Mouse (Mus musculus): ENCODE data around the gene L3mbtl4. TPM values are rescaled to one million over a fixed set of nuclear protein-coding genes. Genes with fewer than 3 reads are reported as not detected.
"Not testable (repeated sequence)": the region's sequence is repeated elsewhere in the genome, so short reads cannot be mapped to it uniquely, and the experiment has no call there.

Gene L3mbtl4
- polyA plus RNA-seq, 1 experiment from 2014 or later, result 0.71 TPM

GRCm38 (mm10) chr17:68450921-68451320 lies 177.3 kb downstream of the L3mbtl4 start:
- DNase-seq (ENCODE audit: low spot score) (no peak), ATAC-seq (no peak)
- H3K4me3 ChIP-seq (ENCODE audit: low read depth, low read length), result no peak overlapping the region
- no peaks in the 10 kb centered on the region for H3K9me3 ChIP-seq (replicated peaks; ENCODE audit: control insufficient read depth, low read length)
- WGBS, result 69% methylated on average over 1 of the region's 1 CpGs
- H3K27me3 ChIP-seq (replicated peaks; ENCODE audit: control insufficient read depth, insufficient read depth, low read length), result no peaks in the 10 kb centered on the region
- no peak overlapping the region for H3K4me2 ChIP-seq (ENCODE audit: low read length)
- no peak overlapping the region for H3K9ac ChIP-seq (ENCODE audit: low read length)
- no peaks in the 10 kb centered on the region for H3K36me3 ChIP-seq (ENCODE audit: control insufficient read depth, insufficient read depth, low read length)
- H3K27ac ChIP-seq (ENCODE audit: low read depth, low read length), result no peak overlapping the region
- H3K4me1 ChIP-seq (ENCODE audit: control insufficient read depth, insufficient read depth, low read length), result no peaks in the 10 kb centered on the region

- no peaks in the 10 kb centered on the region for H3K4me1 ChIP-seq (ENCODE audit: control insufficient read depth, insufficient read depth, low read length)
- no peak overlapping the region for H3K9ac ChIP-seq (ENCODE audit: low read length)
- DNase-seq (ENCODE audit: low spot score) (no peak), ATAC-seq (no peak)
- no peak overlapping the region for H3K4me3 ChIP-seq (ENCODE audit: low read depth, low read length)
- H3K9me3 ChIP-seq (replicated peaks; ENCODE audit: control insufficient read depth, low read length), result no peaks in the 10 kb centered on the region
- WGBS, result 75% methylated on average over 5 of the region's 5 CpGs
- no peak overlapping the region for H3K27ac ChIP-seq (ENCODE audit: low read depth, low read length)
- no peaks in the 10 kb centered on the region for H3K27me3 ChIP-seq (replicated peaks; ENCODE audit: control insufficient read depth, insufficient read depth, low read length)
- H3K4me2 ChIP-seq (ENCODE audit: low read length), result no peak overlapping the region
- no peaks in the 10 kb centered on the region for H3K36me3 ChIP-seq (ENCODE audit: control insufficient read depth, insufficient read depth, low read length)
Measured at GRCm38 (mm10) chr17:68461471-68461870, 187.9 kb downstream of the L3mbtl4 start.

GRCm38 (mm10) chr17:68467311-68467710 lies 193.7 kb downstream of the L3mbtl4 start:
- no peaks in the 10 kb centered on the region for H3K27me3 ChIP-seq (replicated peaks; ENCODE audit: control insufficient read depth, insufficient read depth, low read length)
- no peak overlapping the region for H3K4me2 ChIP-seq (ENCODE audit: low read length)
- no peak overlapping the region for H3K27ac ChIP-seq (ENCODE audit: low read depth, low read length)
- 69% methylated on average over 1 of the region's 1 CpGs for WGBS
- DNase-seq (ENCODE audit: low spot score) (no peak), ATAC-seq (no peak)
- H3K36me3 ChIP-seq (ENCODE audit: control insufficient read depth, insufficient read depth, low read length), result no peaks in the 10 kb centered on the region
- no peak overlapping the region for H3K4me3 ChIP-seq (ENCODE audit: low read depth, low read length)
- H3K9me3 ChIP-seq (replicated peaks; ENCODE audit: control insufficient read depth, low read length), result no peaks in the 10 kb centered on the region
- no peak overlapping the region for H3K9ac ChIP-seq (ENCODE audit: low read length)
- no peaks in the 10 kb centered on the region for H3K4me1 ChIP-seq (ENCODE audit: control insufficient read depth, insufficient read depth, low read length)

- no peaks in the 10 kb centered on the region for H3K27me3 ChIP-seq (replicated peaks; ENCODE audit: control insufficient read depth, insufficient read depth, low read length)
- no peak overlapping the region for H3K27ac ChIP-seq (ENCODE audit: low read depth, low read length)
- no peaks in the 10 kb centered on the region for H3K36me3 ChIP-seq (ENCODE audit: control insufficient read depth, insufficient read depth, low read length)
- no peak overlapping the region for H3K9ac ChIP-seq (ENCODE audit: low read length)
- 49% methylated on average over 4 of the region's 4 CpGs for WGBS
- no peak overlapping the region for H3K4me2 ChIP-seq (ENCODE audit: low read length)
- H3K4me1 ChIP-seq (ENCODE audit: control insufficient read depth, insufficient read depth, low read length), result no peaks in the 10 kb centered on the region
- no peaks in the 10 kb centered on the region for H3K9me3 ChIP-seq (replicated peaks; ENCODE audit: control insufficient read depth, low read length)
- H3K4me3 ChIP-seq (ENCODE audit: low read depth, low read length), result no peak overlapping the region
- peak; percentile 46 for DNase-seq (ENCODE audit: low spot score)
- peak; percentile 54; the same call in 1 of the 2 replicates for ATAC-seq
Measured at GRCm38 (mm10) chr17:68490065-68490691, 216.6 kb downstream of the L3mbtl4 start.

- H3K27ac ChIP-seq (ENCODE audit: low read depth, low read length), result no peak overlapping the region
- H3K9ac ChIP-seq (ENCODE audit: low read length), result no peak overlapping the region
- DNase-seq (ENCODE audit: low spot score) (no peak), ATAC-seq (no peak)
- H3K4me1 ChIP-seq (ENCODE audit: control insufficient read depth, insufficient read depth, low read length), result no peaks in the 10 kb centered on the region
- H3K27me3 ChIP-seq (replicated peaks; ENCODE audit: control insufficient read depth, insufficient read depth, low read length), result no peaks in the 10 kb centered on the region
- no peaks in the 10 kb centered on the region for H3K36me3 ChIP-seq (ENCODE audit: control insufficient read depth, insufficient read depth, low read length)
- no peaks in the 10 kb centered on the region for H3K9me3 ChIP-seq (replicated peaks; ENCODE audit: control insufficient read depth, low read length)
- H3K4me2 ChIP-seq (ENCODE audit: low read length), result no peak overlapping the region
- 83% methylated on average over 3 of the region's 3 CpGs for WGBS
- no peak overlapping the region for H3K4me3 ChIP-seq (ENCODE audit: low read depth, low read length)
Measured at GRCm38 (mm10) chr17:68492231-68492630, 218.6 kb downstream of the L3mbtl4 start.

- H3K4me2 ChIP-seq (ENCODE audit: low read length); H3K4me3 ChIP-seq (ENCODE audit: low read depth, low read length); H3K9ac ChIP-seq (ENCODE audit: low read length); H3K27me3 ChIP-seq (replicated peaks; ENCODE audit: control insufficient read depth, insufficient read depth, low read length); H3K36me3 ChIP-seq (ENCODE audit: control insufficient read depth, insufficient read depth, low read length); DNase-seq (ENCODE audit: low spot score); H3K9me3 ChIP-seq (replicated peaks; ENCODE audit: control insufficient read depth, low read length); H3K27ac ChIP-seq (ENCODE audit: low read depth, low read length); H3K4me1 ChIP-seq (ENCODE audit: control insufficient read depth, insufficient read depth, low read length); ATAC-seq: not testable (repeated sequence)
- 87% methylated on average over 2 of the region's 4 CpGs for WGBS
Measured at GRCm38 (mm10) chr17:68502998-68503397, 229.4 kb downstream of the L3mbtl4 start.

GRCm38 (mm10) chr17:68559698-68560097 lies 286.1 kb downstream of the L3mbtl4 start:
- Histone ChIP-seq H3K9me3 (replicated peaks; ENCODE audit: control insufficient read depth, low read length) (no peaks in the 10 kb centered on the region), H3K36me3 (ENCODE audit: control insufficient read depth, insufficient read depth, low read length) (no peaks in the 10 kb centered on the region), H3K9ac (ENCODE audit: low read length) (no peak overlapping the region), H3K27me3 (replicated peaks; ENCODE audit: control insufficient read depth, insufficient read depth, low read length) (no peaks in the 10 kb centered on the region), H3K4me3 (ENCODE audit: low read depth, low read length) (no peak overlapping the region), H3K27ac (ENCODE audit: low read depth, low read length) (no peak overlapping the region), H3K4me2 (ENCODE audit: low read length) (no peak overlapping the region), H3K4me1 (ENCODE audit: control insufficient read depth, insufficient read depth, low read length) (peaks cover 6% of the 10 kb centered on the region; the same call in 1 of the 2 replicates)
- ATAC-seq, result peak; percentile 59
- 11% methylated on average over 9 of the region's 9 CpGs for WGBS
- peak; percentile 41 for DNase-seq (ENCODE audit: low spot score)

- H3K27me3 ChIP-seq (replicated peaks; ENCODE audit: control insufficient read depth, insufficient read depth, low read length), result no peaks in the 10 kb centered on the region
- DNase-seq (ENCODE audit: low spot score) (peak; percentile 76), ATAC-seq (peak; percentile 90)
- no peak overlapping the region for H3K4me2 ChIP-seq (ENCODE audit: low read length)
- 3% methylated on average over 1 of the region's 1 CpGs for WGBS
- H3K4me3 ChIP-seq (ENCODE audit: low read depth, low read length), result no peak overlapping the region
- no peaks in the 10 kb centered on the region for H3K36me3 ChIP-seq (ENCODE audit: control insufficient read depth, insufficient read depth, low read length)
- no peaks in the 10 kb centered on the region for H3K9me3 ChIP-seq (replicated peaks; ENCODE audit: control insufficient read depth, low read length)
- no peak overlapping the region for H3K9ac ChIP-seq (ENCODE audit: low read length)
- H3K27ac ChIP-seq (ENCODE audit: low read depth, low read length), result no peak overlapping the region
- peaks cover 6% of the 10 kb centered on the region; the same call in 1 of the 2 replicates for H3K4me1 ChIP-seq (ENCODE audit: control insufficient read depth, insufficient read depth, low read length)
Measured at GRCm38 (mm10) chr17:68560264-68560663, 286.7 kb downstream of the L3mbtl4 start.

- H3K4me2 ChIP-seq (ENCODE audit: low read length), result no peak overlapping the region
- no peak overlapping the region for H3K4me3 ChIP-seq (ENCODE audit: low read depth, low read length)
- no peaks in the 10 kb centered on the region for H3K36me3 ChIP-seq (ENCODE audit: control insufficient read depth, insufficient read depth, low read length)
- H3K27ac ChIP-seq (ENCODE audit: low read depth, low read length), result no peak overlapping the region
- no peak overlapping the region for H3K9ac ChIP-seq (ENCODE audit: low read length)
- ATAC-seq (no peak), DNase-seq (ENCODE audit: low spot score) (no peak)
- H3K9me3 ChIP-seq (replicated peaks; ENCODE audit: control insufficient read depth, low read length), result no peaks in the 10 kb centered on the region
- no peaks in the 10 kb centered on the region for H3K4me1 ChIP-seq (ENCODE audit: control insufficient read depth, insufficient read depth, low read length)
- WGBS, result 97% methylated on average over 6 of the region's 6 CpGs
- H3K27me3 ChIP-seq (replicated peaks; ENCODE audit: control insufficient read depth, insufficient read depth, low read length), result no peaks in the 10 kb centered on the region
Measured at GRCm38 (mm10) chr17:68571806-68572205, 298.2 kb downstream of the L3mbtl4 start.
